Mouse (Mus musculus): Measurements from ENCODE around the gene Kcna2.

Kcna2 gene

DNA sequence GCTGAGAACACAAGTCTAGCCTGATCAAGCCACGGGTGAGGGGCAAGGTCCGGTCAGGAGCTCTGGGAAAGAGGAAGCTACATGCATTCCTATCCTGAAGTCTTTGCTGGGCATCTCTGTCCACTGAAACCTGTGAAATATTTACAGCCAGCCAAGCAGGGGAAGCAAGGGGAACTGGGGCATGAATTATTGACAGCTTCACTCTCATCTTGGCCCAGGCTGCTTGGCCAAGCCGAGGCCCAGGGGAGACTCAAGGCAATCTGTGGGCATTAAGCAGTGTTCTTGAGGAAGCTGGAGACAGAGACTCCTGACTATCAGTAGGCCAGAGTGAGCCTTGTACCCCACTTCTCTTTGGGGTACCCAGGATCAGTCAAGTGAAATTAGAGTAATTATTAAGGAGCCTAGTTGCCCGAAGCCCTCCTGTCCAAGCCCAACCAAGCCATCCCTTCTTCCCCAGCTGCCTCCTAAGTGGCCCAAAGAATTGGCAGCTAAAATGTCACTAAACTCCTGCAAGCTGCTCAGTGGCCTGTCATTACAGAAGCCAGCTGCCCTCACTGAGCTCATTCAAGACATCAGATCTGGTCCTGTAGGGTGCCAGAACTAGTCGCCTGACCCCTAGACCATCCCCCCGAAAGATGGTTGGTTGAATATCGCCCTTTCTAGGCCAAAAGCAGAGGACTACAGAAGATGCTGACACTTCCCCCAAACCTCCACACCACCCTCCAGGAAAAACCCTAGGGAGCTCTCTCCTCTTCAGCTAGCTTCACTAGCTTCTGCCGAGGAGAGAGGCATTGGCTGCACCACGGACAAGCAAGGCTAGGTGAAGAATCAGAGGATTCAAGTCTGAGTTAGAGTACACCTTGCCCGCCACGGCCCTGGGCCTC lies 53.1 kb downstream of the Kcna2 start:
- peak; percentile 20 to 35 for DNase-seq

DNA sequence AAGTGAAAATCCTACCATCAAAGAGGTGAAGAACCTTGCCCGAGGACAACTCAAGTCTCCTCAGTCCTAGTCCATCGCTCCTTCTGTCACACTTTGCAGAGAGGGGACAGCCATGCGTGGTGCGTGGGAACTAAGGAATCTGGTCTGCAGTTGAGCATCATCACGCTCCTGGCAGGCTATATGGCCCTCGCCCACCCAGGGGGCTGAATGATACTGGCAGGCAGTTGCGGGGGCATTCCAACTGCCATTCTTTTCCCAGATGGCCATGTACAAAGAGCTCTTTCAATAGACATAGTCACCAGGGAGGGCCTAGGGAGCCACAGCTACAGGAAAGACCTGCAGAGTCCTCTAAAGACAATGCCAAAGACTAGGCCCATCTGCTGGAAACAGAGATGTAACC lies 57.9 kb downstream of the Kcna2 start:
- DNase-seq, result no peak

DNA sequence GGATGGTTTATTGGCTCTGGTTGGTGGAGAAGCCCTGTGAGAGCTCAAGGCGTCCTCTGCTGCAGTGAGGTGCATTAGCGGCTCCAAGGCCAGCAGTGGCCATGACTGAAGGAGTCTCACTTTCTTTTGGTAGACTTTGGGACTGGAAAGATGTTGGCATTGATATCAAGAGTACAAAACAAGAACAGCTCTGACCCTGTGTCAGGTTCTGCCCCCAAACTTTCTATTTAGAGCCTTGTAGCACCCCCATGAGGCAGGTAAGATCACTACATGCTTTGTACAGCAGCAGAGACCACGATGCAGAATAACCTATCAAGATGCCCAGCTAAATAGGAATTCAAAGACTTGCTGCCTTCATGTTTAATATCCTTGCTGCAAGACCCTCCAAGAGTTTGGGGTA lies 58.5 kb downstream of the Kcna2 start:
- DNase-seq, result no peak

DNA sequence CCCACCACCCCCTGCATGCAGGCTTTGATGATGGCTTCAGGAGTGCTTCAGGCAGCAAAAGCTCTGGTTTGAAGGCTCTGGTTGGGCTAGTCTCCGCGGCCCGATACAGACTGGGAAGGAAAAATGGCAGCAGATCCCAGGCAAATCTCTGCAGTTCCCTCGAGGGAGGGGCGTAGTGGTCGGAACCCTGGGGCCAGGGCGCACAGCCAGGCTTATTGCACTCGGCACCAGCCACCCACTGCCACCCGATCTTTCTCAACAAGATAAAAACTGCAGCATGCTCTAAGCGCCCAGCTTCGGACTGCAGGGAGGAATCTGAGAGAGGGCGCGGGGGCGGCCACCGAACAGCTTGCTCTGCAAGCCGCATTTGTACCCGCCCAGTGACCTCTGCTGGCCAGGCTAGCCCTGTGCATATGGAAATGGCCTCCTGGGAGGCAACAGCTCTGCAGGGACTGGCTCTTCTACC lies 58.9 kb downstream of the Kcna2 start:
- DNase-seq, result no peak

DNA sequence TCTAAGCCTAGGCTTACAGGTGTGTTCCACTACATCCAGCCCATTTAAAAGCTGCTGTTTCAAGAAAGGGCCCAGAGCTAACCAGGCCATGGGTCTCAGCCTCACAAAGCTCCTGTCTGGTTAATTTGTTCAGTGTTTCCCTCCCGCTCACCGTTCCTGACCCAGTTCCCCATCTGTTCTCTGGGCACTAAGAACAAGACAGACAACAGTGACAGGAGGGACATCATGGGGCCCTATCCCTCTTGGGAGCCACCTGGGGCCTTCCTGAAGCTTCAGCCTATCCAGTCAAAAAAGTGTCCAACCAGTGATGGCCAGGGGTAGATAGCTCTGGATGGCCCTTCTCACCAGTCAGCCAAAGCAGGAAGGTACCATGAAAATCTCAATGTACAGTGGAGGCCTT lies 61.8 kb downstream of the Kcna2 start:
- DNase-seq, result no peak
